Comparison of ENCODE assay signal across 9 mouse cellular contexts in the genomic region with DNA sequence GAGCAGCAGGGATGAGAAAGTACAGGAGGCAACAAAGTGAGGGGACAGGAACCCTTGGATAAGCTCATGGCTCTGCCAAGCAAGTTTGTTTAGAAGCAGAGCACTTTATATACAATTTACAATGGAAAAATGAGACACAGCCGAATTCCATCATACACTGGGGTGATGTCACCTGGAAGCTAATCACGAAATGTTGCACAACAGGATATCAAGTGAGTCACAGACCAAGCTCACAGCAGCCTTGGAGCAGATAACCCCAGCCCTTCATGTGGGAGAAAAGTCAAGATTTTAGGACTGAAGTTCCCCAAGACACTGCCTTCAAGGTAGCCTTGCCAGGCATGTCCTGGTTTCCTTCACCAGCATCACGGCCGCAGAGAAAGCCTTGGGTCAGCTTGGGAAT. TPM values are rescaled to one million over a fixed set of nuclear protein-coding genes. Genes with fewer than 3 reads are reported as not detected.
DNase-seq lines count a peak whose midpoint lies in the region; ATAC-seq and TF ChIP-seq lines count a peak whose summit lies in the region.
"Had no signal": no experiment of that assay in that cellular context is flagged by ENCODE, and none has a peak within 500 bp of the region (broad histone marks: within the 10 kb centered on the region; RNA-seq: fewer than 3 reads in every experiment).

No protein-coding gene starts in this region.

- WGBS in lung, embryonic 14.5 days, result 66% methylated on average over 4 of the region's 4 CpGs
- WGBS in heart, postnatal 0 days, result 52% methylated on average over 4 of the region's 4 CpGs
- 65% methylated on average over 4 of the region's 4 CpGs for WGBS in stomach, embryonic 16.5 days
- WGBS in hindbrain, postnatal 0 days, result 87% methylated on average over 4 of the region's 4 CpGs

- no peak for TF ChIP-seq CTCF in lung, embryonic 14.5 days (IDR thresholded peaks at IDR 0.05; ENCODE audit: low read depth)
- TF ChIP-seq CTCF in heart, postnatal 0 days (IDR thresholded peaks at IDR 0.05; ENCODE audit: low read depth), result no peak
- no peak for TF ChIP-seq CTCF in hindbrain, postnatal 0 days (IDR thresholded peaks at IDR 0.05; ENCODE audit: low read depth)

- no peak overlapping the region for H3K27ac ChIP-seq in lung, embryonic 14.5 days (ENCODE audit: low read depth)
- 0 out of 2 replicates have a peak overlapping the region, but pooled peaks have one; percentile 46 for H3K27ac ChIP-seq in heart, postnatal 0 days (ENCODE audit: low read depth)
- H3K27ac ChIP-seq in stomach, embryonic 16.5 days (ENCODE audit: low read length), result no peak overlapping the region
- no peak overlapping the region for H3K27ac ChIP-seq in hindbrain, postnatal 0 days
- H3K27ac ChIP-seq: layer of hippocampus, adult 2 months had no signal

- H3K4me1 ChIP-seq in lung, embryonic 14.5 days (ENCODE audit: insufficient read depth), result no peaks in the 10 kb centered on the region
- peaks cover 62% of the 10 kb centered on the region for H3K4me1 ChIP-seq in heart, postnatal 0 days (ENCODE audit: control insufficient read depth, insufficient read depth)
- peaks cover 15% of the 10 kb centered on the region for H3K4me1 ChIP-seq in stomach, embryonic 16.5 days (ENCODE audit: control insufficient read depth, insufficient read depth, low read length)
- H3K4me1 ChIP-seq in hindbrain, postnatal 0 days (ENCODE audit: insufficient read depth, low read length), result 0 out of 2 replicates have a peak, but pooled peaks cover 3% of the 10 kb centered on the region

- no peak for DNase-seq in lung, embryonic 14.5 days
- DNase-seq in lung, postnatal 14 days, result no peak
- DNase-seq in adrenal gland, postnatal 10 days, result peak; percentile 50
- no peak for DNase-seq in heart, postnatal 0 days (ENCODE audit: low spot score)
- DNase-seq in hindbrain, postnatal 0 days (ENCODE audit: low spot score), result no peak
- DNase-seq in layer of hippocampus, adult 11-12 months (ENCODE audit: low spot score), result no peak
- DNase-seq: gastrocnemius, postnatal 25 days had no signal

- 0 out of 2 replicates have a peak, but pooled peaks have one; percentile 33 for ATAC-seq in lung, embryonic 14.5 days (ENCODE audit: insufficient read depth)
- ATAC-seq in heart, postnatal 0 days (ENCODE audit: insufficient read depth, low read depth), result no peak
- ATAC-seq in stomach, embryonic 16.5 days (ENCODE audit: insufficient read depth, low FRiP score), result peak; percentile 39; the same call in 1 of the 2 replicates
- no peak for ATAC-seq in hindbrain, postnatal 0 days

- no peak overlapping the region for H3K4me3 ChIP-seq in lung, embryonic 14.5 days (ENCODE audit: low read depth, low read length)
- no peak overlapping the region for H3K4me3 ChIP-seq in heart, postnatal 0 days (ENCODE audit: low read depth, low read length)
- no peak overlapping the region for H3K4me3 ChIP-seq in stomach, embryonic 16.5 days (replicated peaks; ENCODE audit: low read length)
- no peak overlapping the region for H3K4me3 ChIP-seq in hindbrain, postnatal 0 days (ENCODE audit: low read length)
- H3K4me3 ChIP-seq: layer of hippocampus, adult 2 months had no signal

- no peak overlapping the region for H3K9ac ChIP-seq in lung, embryonic 14.5 days
- H3K9ac ChIP-seq in heart, postnatal 0 days (replicated peaks; ENCODE audit: low read depth, low read length), result no peak overlapping the region
- no peak overlapping the region for H3K9ac ChIP-seq in stomach, embryonic 16.5 days (ENCODE audit: low read length)
- H3K9ac ChIP-seq in hindbrain, postnatal 0 days (replicated peaks; ENCODE audit: low read length), result no peak overlapping the region

- no peak for TF ChIP-seq EP300 in heart, postnatal 0 days (IDR thresholded peaks at IDR 0.05; ENCODE audit: low read depth)

- no peaks in the 10 kb centered on the region for H3K9me3 ChIP-seq in lung, embryonic 14.5 days (ENCODE audit: low read depth, low read length)
- H3K9me3 ChIP-seq in heart, postnatal 0 days (replicated peaks; ENCODE audit: control insufficient read depth, low read length), result no peaks in the 10 kb centered on the region
- H3K9me3 ChIP-seq in stomach, embryonic 16.5 days (replicated peaks; ENCODE audit: control insufficient read depth, low read length), result no peaks in the 10 kb centered on the region
- no peaks in the 10 kb centered on the region for H3K9me3 ChIP-seq in hindbrain, postnatal 0 days (ENCODE audit: low read length)

- H3K4me2 ChIP-seq in lung, embryonic 14.5 days, result no peak overlapping the region
- H3K4me2 ChIP-seq in heart, postnatal 0 days (ENCODE audit: low read depth, low read length), result no peak overlapping the region
- H3K4me2 ChIP-seq in stomach, embryonic 16.5 days (ENCODE audit: low read depth, low read length), result no peak overlapping the region
- no peak overlapping the region for H3K4me2 ChIP-seq in hindbrain, postnatal 0 days (ENCODE audit: low read depth, low read length)

- H3K27me3 ChIP-seq in lung, embryonic 14.5 days (ENCODE audit: insufficient read depth, low read length), result no peaks in the 10 kb centered on the region
- no peaks in the 10 kb centered on the region for H3K27me3 ChIP-seq in heart, postnatal 0 days (ENCODE audit: control insufficient read depth, insufficient read depth, low read length)
- no peaks in the 10 kb centered on the region for H3K27me3 ChIP-seq in stomach, embryonic 16.5 days (ENCODE audit: control insufficient read depth, insufficient read depth, low read length)
- H3K27me3 ChIP-seq in hindbrain, postnatal 0 days (ENCODE audit: insufficient read depth, low read length), result no peaks in the 10 kb centered on the region

- H3K36me3 ChIP-seq in lung, embryonic 14.5 days (ENCODE audit: insufficient read depth), result no peaks in the 10 kb centered on the region
- H3K36me3 ChIP-seq in heart, postnatal 0 days (replicated peaks; ENCODE audit: control insufficient read depth, insufficient read depth, low read length), result 0 out of 2 replicates have a peak, but pooled peaks cover 5% of the 10 kb centered on the region
- no peaks in the 10 kb centered on the region for H3K36me3 ChIP-seq in stomach, embryonic 16.5 days (ENCODE audit: control insufficient read depth, insufficient read depth, low read length)
- H3K36me3 ChIP-seq in hindbrain, postnatal 0 days (ENCODE audit: insufficient read depth, low read length), result no peaks in the 10 kb centered on the region

RNA-seq across cellular contexts. Expression of a gene that starts 22.7 kb away (rescaled TPM):
- polyA plus RNA-seq in lung, embryonic 14.5 days (2014; fragmentation: Nextera tagmentation; extraction: Ambion mirVana), result 23.2 and 26.7 TPM in 2 replicates
- 10 to 100 TPM; 45.9 to 53.5 TPM for total RNA-seq in adrenal gland, postnatal 10 days (2021)
- 77.4 and 81.7 TPM in 2 replicates for total RNA-seq in heart, postnatal 0 days (2014; rRNA removed; ENCODE audit: low replicate concordance)
- 8.4 and 10.5 TPM in 2 replicates for polyA plus RNA-seq in heart, postnatal 0 days (2015; fragmentation: Nextera tagmentation; extraction: Ambion mirVana)
- polyA plus RNA-seq in stomach, embryonic 16.5 days (2015; fragmentation: Nextera tagmentation; extraction: Ambion mirVana), result 11.1 and 12.4 TPM in 2 replicates
- total RNA-seq in hindbrain, postnatal 0 days (2014; rRNA removed), result 35.2 and 48.8 TPM in 2 replicates
- polyA plus RNA-seq in hindbrain, postnatal 0 days (2015; fragmentation: Nextera tagmentation; extraction: Ambion mirVana), result 12.5 and 12.9 TPM in 2 replicates

Comparison
In these comparisons a context has a peak if more than half of its experiments do, and no peak if none do; other contexts are left out.
1. ATAC-seq: peak in lung, embryonic 14.5 days (single experiment) and stomach, embryonic 16.5 days (single experiment); none in heart, postnatal 0 days (single experiment) and hindbrain, postnatal 0 days (single experiment).